Mouse (Mus musculus) c-Kit-positive CD71-positive TER-119-negative erythroid progenitor cells, embryonic 14.5 days (primary cell): ENCODE measurements around the gene Banp.
A peak's percentile ranks its signal among the peaks of the same experiment; 100 is the strongest.

Experiments used
- DNase-seq: peaks from one replicate; pipeline ENCODE4 v3.0.0-alpha.2; 2013; ENCODE audit warnings: low read depth

Banp gene

GRCm38 (mm10) chr8:121950749-121951655 is 1.5 kb downstream of the Banp start:
- DNase-seq = peak; percentile 64

GRCm38 (mm10) chr8:121951656-121952009 is 2.1 kb downstream of the Banp start:
- DNase-seq = no peak

- no peak for DNase-seq
Measured at GRCm38 (mm10) chr8:121952122-121952521, 2.6 kb downstream of the Banp start.

GRCm38 (mm10) chr8:121952800-121953199 is 3.2 kb downstream of the Banp start:
- no peak for DNase-seq

GRCm38 (mm10) chr8:121953821-121954545 is 4.4 kb downstream of the Banp start:
- DNase-seq = no peak

GRCm38 (mm10) chr8:121954981-121955555 is 5.5 kb downstream of the Banp start:
- no peak for DNase-seq

- peak; percentile 63 for DNase-seq
Measured at GRCm38 (mm10) chr8:121955825-121956500, 6.4 kb downstream of the Banp start.

GRCm38 (mm10) chr8:121958395-121958794 is 8.8 kb downstream of the Banp start:
- no peak for DNase-seq

GRCm38 (mm10) chr8:121962892-121963291 is 13.3 kb downstream of the Banp start:
- DNase-seq = no peak

- DNase-seq = no peak
Measured at GRCm38 (mm10) chr8:121964716-121965512, 15.4 kb downstream of the Banp start.

GRCm38 (mm10) chr8:121966110-121966509 is 16.6 kb downstream of the Banp start:
- no peak for DNase-seq

- no peak for DNase-seq
Measured at GRCm38 (mm10) chr8:121966714-121967448, 17.3 kb downstream of the Banp start.

GRCm38 (mm10) chr8:121967977-121968376 is 18.4 kb downstream of the Banp start:
- no peak for DNase-seq

GRCm38 (mm10) chr8:121968542-121968941 is 19.0 kb downstream of the Banp start:
- DNase-seq = no peak

GRCm38 (mm10) chr8:121970225-121970624 is 20.7 kb downstream of the Banp start:
- no peak for DNase-seq

- no peak for DNase-seq
Measured at GRCm38 (mm10) chr8:121971488-121972058, 22.0 kb downstream of the Banp start.

GRCm38 (mm10) chr8:121973906-121974305 is 24.4 kb downstream of the Banp start:
- no peak for DNase-seq

- peak; percentile 35 for DNase-seq
Measured at GRCm38 (mm10) chr8:121977819-121978590, 28.5 kb downstream of the Banp start.

GRCm38 (mm10) chr8:121978670-121979069 is 29.1 kb downstream of the Banp start:
- no peak for DNase-seq
